Mouse (Mus musculus) forebrain, embryonic 16.5 days (tissue): Measurements from ENCODE around the gene Slc10a7. TPM values are rescaled to one million over a fixed set of nuclear protein-coding genes. Genes with fewer than 3 reads are reported as not detected.
"Not testable (repeated sequence)": the region's sequence is repeated elsewhere in the genome, so short reads cannot be mapped to it uniquely, and the experiment has no call there.

ENCODE experiments used
- ATAC-seq: fragments of 200-750 bp; cut with Nextera tagmentation; 2 replicates; pipeline ENCODE4 v1.8.0; 2017; ENCODE audit warnings: mild to moderate bottlenecking, moderate library complexity
- H3K27ac ChIP-seq: fragments of 300-500 bp; sonication (generic); 2 replicates; pipeline ENCODE4 v1.5.1; 2014; ENCODE audit warnings: low read length, control low read depth
- H3K27me3 ChIP-seq: fragments of 300-500 bp; sonication (generic); replicated peaks from 2 replicates; pipeline ENCODE4 v1.6.1; 2014; ENCODE audit warnings: low read length; ENCODE audit not compliant: control insufficient read depth, insufficient read depth
- H3K36me3 ChIP-seq: fragments of 300-500 bp; sonication (generic); 2 replicates; pipeline ENCODE4 v1.6.1; 2014; ENCODE audit not compliant: control insufficient read depth, insufficient read depth
- H3K4me1 ChIP-seq: fragments of 300-500 bp; sonication (generic); replicated peaks from 2 replicates; pipeline ENCODE4 v1.6.1; 2014; ENCODE audit warnings: low read length; ENCODE audit not compliant: control insufficient read depth, insufficient read depth
- H3K4me2 ChIP-seq: fragments of 300-500 bp; sonication (generic); 2 replicates; pipeline ENCODE4 v1.6.1; 2014; ENCODE audit warnings: mild to moderate bottlenecking, low read length, control low read depth
- H3K4me3 ChIP-seq: fragments of 300-500 bp; sonication (generic); replicated peaks from 2 replicates; pipeline ENCODE4 v1.5.1; 2014; ENCODE audit warnings: mild to moderate bottlenecking, low read length, control low read depth
- H3K9ac ChIP-seq: fragments of 300-500 bp; sonication (generic); replicated peaks from 2 replicates; pipeline ENCODE4 v1.6.1; 2014; ENCODE audit warnings: low read depth, low read length, control low read depth
- H3K9me3 ChIP-seq: fragments of 300-500 bp; sonication (generic); 2 replicates; pipeline ENCODE4 v1.6.1; 2016; ENCODE audit warnings: low read length; ENCODE audit not compliant: control insufficient read depth
- WGBS: fragments of 180-500 bp; shearing (Covaris S2); extraction: QIAGEN DNeasy Blood & Tissue Kit; methylation state at CpG from one replicate; pipeline ENCODE4 v1.1.7; 2014; 5-methylcytosine and 5-hydroxymethylcytosine counted together
- polyA plus RNA-seq: library from polyadenylated mRNA; unstranded; fragments of >200 nt; fragmentation: Nextera tagmentation; extraction: Ambion mirVana; gene quantifications from 2 replicates; pipeline ENCODE4 v1.2.1, GENCODE M21; 2015

Slc10a7 gene
- polyA plus RNA-seq, 1 experiment from 2014 or later, result 9.9 TPM

GRCm38 (mm10) chr8:78716546-78716945 is 207.4 kb downstream of the Slc10a7 start:
- H3K27ac ChIP-seq, result no peak overlapping the region
- H3K4me1 ChIP-seq, result 0 out of 2 replicates have a peak, but pooled peaks cover 5% of the 10 kb centered on the region
- H3K27me3 ChIP-seq, result no peaks in the 10 kb centered on the region
- H3K4me2 ChIP-seq, result no peak overlapping the region
- no peaks in the 10 kb centered on the region for H3K9me3 ChIP-seq
- H3K9ac ChIP-seq, result no peak overlapping the region
- no peak overlapping the region for H3K4me3 ChIP-seq
- WGBS, result 98% methylated on average over 7 of the region's 7 CpGs
- ATAC-seq, result no peak
- H3K36me3 ChIP-seq, result no peaks in the 10 kb centered on the region

- WGBS, result 96% methylated on average over 10 of the region's 10 CpGs
- not testable (repeated sequence) for H3K27ac ChIP-seq
Observed at GRCm38 (mm10) chr8:78717191-78717590, 208.0 kb downstream of the Slc10a7 start.

GRCm38 (mm10) chr8:78719279-78720040 is 210.3 kb downstream of the Slc10a7 start:
- H3K9me3 ChIP-seq, result no peaks in the 10 kb centered on the region
- no peak overlapping the region for H3K27ac ChIP-seq
- H3K27me3 ChIP-seq, result no peaks in the 10 kb centered on the region
- H3K9ac ChIP-seq, result no peak overlapping the region
- H3K4me3 ChIP-seq, result no peak overlapping the region
- ATAC-seq, result no peak
- no peak overlapping the region for H3K4me2 ChIP-seq
- H3K4me1 ChIP-seq, result 0 out of 2 replicates have a peak, but pooled peaks cover under 1% of the 10 kb centered on the region
- WGBS, result 83% methylated on average over 10 of the region's 10 CpGs
- H3K36me3 ChIP-seq, result no peaks in the 10 kb centered on the region

More at GRCm38 (mm10) chr8:78717191-78717590, 208.0 kb downstream of the Slc10a7 start:
- not testable (repeated sequence) for H3K4me2 ChIP-seq, H3K4me1 ChIP-seq, ATAC-seq, H3K9me3 ChIP-seq, H3K4me3 ChIP-seq, H3K9ac ChIP-seq, H3K27me3 ChIP-seq, H3K36me3 ChIP-seq

GRCm38 (mm10) chr8:78720041-78720414 is 210.9 kb downstream of the Slc10a7 start:
- Histone ChIP-seq H3K27me3 (no peaks in the 10 kb centered on the region), H3K27ac (no peak overlapping the region), H3K36me3 (no peaks in the 10 kb centered on the region), H3K9me3 (no peaks in the 10 kb centered on the region), H3K4me1 (no peaks in the 10 kb centered on the region), H3K4me3 (no peak overlapping the region), H3K9ac (no peak overlapping the region), H3K4me2 (no peak overlapping the region)
- no peak for ATAC-seq
- 80% methylated on average over 8 of the region's 8 CpGs for WGBS

- no peaks in the 10 kb centered on the region for H3K36me3 ChIP-seq
- ATAC-seq, result no peak
- no peak overlapping the region for H3K4me3 ChIP-seq
- no peak overlapping the region for H3K9ac ChIP-seq
- no peak overlapping the region for H3K27ac ChIP-seq
- no peak overlapping the region for H3K4me2 ChIP-seq
- WGBS, result 88% methylated on average over 5 of the region's 5 CpGs
- H3K27me3 ChIP-seq, result no peaks in the 10 kb centered on the region
- H3K4me1 ChIP-seq, result no peaks in the 10 kb centered on the region
- H3K9me3 ChIP-seq, result no peaks in the 10 kb centered on the region
Observed at GRCm38 (mm10) chr8:78721576-78721975, 212.4 kb downstream of the Slc10a7 start.

GRCm38 (mm10) chr8:78722201-78722600 is 213.1 kb downstream of the Slc10a7 start:
- 92% methylated on average over 7 of the region's 7 CpGs for WGBS
- H3K27me3 ChIP-seq, result no peaks in the 10 kb centered on the region
- no peak overlapping the region for H3K27ac ChIP-seq
- ATAC-seq, result no peak
- no peaks in the 10 kb centered on the region for H3K4me1 ChIP-seq
- no peaks in the 10 kb centered on the region for H3K9me3 ChIP-seq
- H3K4me3 ChIP-seq, result no peak overlapping the region
- H3K36me3 ChIP-seq, result no peaks in the 10 kb centered on the region
- no peak overlapping the region for H3K4me2 ChIP-seq
- no peak overlapping the region for H3K9ac ChIP-seq

- Histone ChIP-seq H3K4me1 (no peaks in the 10 kb centered on the region), H3K9me3 (no peaks in the 10 kb centered on the region)
Observed at GRCm38 (mm10) chr8:78724832-78725231, 215.7 kb downstream of the Slc10a7 start.

GRCm38 (mm10) chr8:78728240-78728639 is 219.1 kb downstream of the Slc10a7 start:
- H3K27ac ChIP-seq, result no peak overlapping the region
- H3K9me3 ChIP-seq, result no peaks in the 10 kb centered on the region
- ATAC-seq, result no peak
- H3K4me1 ChIP-seq, result no peaks in the 10 kb centered on the region
- 90% methylated on average over 14 of the region's 14 CpGs for WGBS
- H3K36me3 ChIP-seq, result no peaks in the 10 kb centered on the region
- no peak overlapping the region for H3K4me2 ChIP-seq
- no peak overlapping the region for H3K4me3 ChIP-seq
- no peaks in the 10 kb centered on the region for H3K27me3 ChIP-seq
- H3K9ac ChIP-seq, result no peak overlapping the region

More at GRCm38 (mm10) chr8:78724832-78725231, 215.7 kb downstream of the Slc10a7 start:
- Histone ChIP-seq H3K4me3 (no peak overlapping the region), H3K27ac (no peak overlapping the region), H3K27me3 (no peaks in the 10 kb centered on the region), H3K4me2 (no peak overlapping the region), H3K36me3 (no peaks in the 10 kb centered on the region), H3K9ac (no peak overlapping the region)
- WGBS, result 90% methylated on average over 4 of the region's 4 CpGs
- ATAC-seq, result no peak

- Histone ChIP-seq H3K4me2 (no peak overlapping the region), H3K36me3 (no peaks in the 10 kb centered on the region), H3K9me3 (no peaks in the 10 kb centered on the region), H3K27me3 (no peaks in the 10 kb centered on the region), H3K4me3 (no peak overlapping the region), H3K27ac (no peak overlapping the region), H3K9ac (no peak overlapping the region), H3K4me1 (no peaks in the 10 kb centered on the region)
- 86% methylated on average over 7 of the region's 7 CpGs for WGBS
- no peak for ATAC-seq
Observed at GRCm38 (mm10) chr8:78732410-78732809, 223.3 kb downstream of the Slc10a7 start.
